Mouse (Mus musculus): ENCODE measurements around the gene Sgpl1. TPM values are rescaled to one million over a fixed set of nuclear protein-coding genes. Genes with fewer than 3 reads are reported as not detected.

Sgpl1 gene
- polyA plus RNA-seq, 1 experiment from 2014 or later: 16.9 TPM

- H3K4me2 ChIP-seq (ENCODE audit: low read depth, low read length): no peak overlapping the region
- no peaks in the 10 kb centered on the region for H3K36me3 ChIP-seq (replicated peaks; ENCODE audit: insufficient read depth, low read length)
- H3K9me3 ChIP-seq (ENCODE audit: low read length): no peaks in the 10 kb centered on the region
- H3K27ac ChIP-seq (ENCODE audit: low read depth): no peak overlapping the region
- H3K9ac ChIP-seq (replicated peaks): no peak overlapping the region
- no peak for TF ChIP-seq EP300 (IDR thresholded peaks at IDR 0.05; ENCODE audit: low read depth)
- peak; percentile 27; the same call in 1 of the 2 replicates for TF ChIP-seq CTCF (IDR thresholded peaks at IDR 0.05; ENCODE audit: low read depth)
- H3K4me1 ChIP-seq (ENCODE audit: insufficient read depth): peaks cover 4% of the 10 kb centered on the region; the same call in 1 of the 2 replicates
- 62% methylated on average over 4 of the region's 4 CpGs for WGBS (ENCODE audit: insufficient replicate concordance)
- ATAC-seq: no peak
- peaks cover 18% of the 10 kb centered on the region; the same call in 1 of the 2 replicates for H3K27me3 ChIP-seq (ENCODE audit: insufficient read depth, low read length)
- no peak for DNase-seq
- no peak overlapping the region for H3K4me3 ChIP-seq (ENCODE audit: low read depth, low read length)
Measured at GRCm38 (mm10) chr10:61172496-61172895, 25.0 kb upstream of the Sgpl1 start.

DNA sequence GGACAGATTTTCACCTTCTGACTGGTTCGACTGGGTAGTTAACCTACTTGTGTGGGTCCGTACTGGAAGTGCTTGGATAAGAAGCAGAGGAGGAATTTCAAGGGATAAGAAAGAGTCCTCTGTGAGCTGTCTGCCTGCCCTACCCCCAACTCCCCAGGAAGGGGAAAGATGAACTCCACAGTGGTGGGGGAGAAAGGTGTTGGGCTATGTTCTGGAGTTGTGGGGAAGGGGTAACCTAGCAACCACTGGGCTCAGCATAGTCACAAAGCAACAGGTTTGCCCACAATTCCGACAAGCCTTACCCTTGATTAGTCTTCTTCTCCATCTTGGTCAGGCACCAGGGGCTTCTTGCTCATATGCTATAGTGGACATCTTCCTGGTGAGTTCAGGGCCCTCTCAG lies 24.2 kb upstream of the Sgpl1 start, which contains the start of gene Tbata:
Gene Tbata, plus strand, starts transcription at position 301 of the 400 bp plus-strand sequence.
- WGBS (ENCODE audit: insufficient replicate concordance): 49% methylated on average over 3 of the region's 3 CpGs
- Histone ChIP-seq H3K4me1 (ENCODE audit: insufficient read depth) (peaks cover 4% of the 10 kb centered on the region; the same call in 1 of the 2 replicates), H3K27me3 (ENCODE audit: insufficient read depth, low read length) (peaks cover 18% of the 10 kb centered on the region; the same call in 1 of the 2 replicates), H3K4me2 (ENCODE audit: low read depth, low read length) (no peak within 1 kb of the TSS), H3K9me3 (ENCODE audit: low read length) (no peaks in the 10 kb centered on the region), H3K36me3 (replicated peaks; ENCODE audit: insufficient read depth, low read length) (no peaks in the 10 kb centered on the region), H3K4me3 (ENCODE audit: low read depth, low read length) (no peak within 1 kb of the TSS), H3K9ac (replicated peaks) (no peak within 1 kb of the TSS), H3K27ac (ENCODE audit: low read depth) (no peak within 1 kb of the TSS)
- DNase-seq (no peak), ATAC-seq (no peak)
- TF ChIP-seq CTCF (IDR thresholded peaks at IDR 0.05; ENCODE audit: low read depth) (no peak), EP300 (IDR thresholded peaks at IDR 0.05; ENCODE audit: low read depth) (no peak)

DNA sequence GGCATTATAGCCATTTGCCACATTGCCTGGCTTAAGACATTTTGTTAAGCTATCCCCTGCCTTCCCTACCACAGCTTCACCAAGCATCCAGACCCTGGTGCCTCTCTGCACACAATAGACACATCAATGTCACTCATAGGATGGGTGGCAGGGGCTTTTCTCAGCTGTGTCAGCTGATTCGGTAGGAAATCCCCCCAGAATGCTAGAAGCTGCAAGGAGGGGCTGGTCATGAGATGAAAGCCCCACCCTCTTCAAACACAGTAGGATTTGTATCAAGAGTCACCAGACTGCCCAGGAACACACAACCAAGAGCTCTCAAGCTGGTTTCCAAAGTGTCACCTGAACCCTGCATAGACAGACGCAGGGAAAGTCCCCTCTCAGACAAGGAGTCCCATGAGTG lies 20.9 kb upstream of the Sgpl1 start:
- Histone ChIP-seq H3K27ac (ENCODE audit: low read depth) (no peak overlapping the region), H3K4me3 (ENCODE audit: low read depth, low read length) (no peak overlapping the region), H3K36me3 (replicated peaks; ENCODE audit: insufficient read depth, low read length) (no peaks in the 10 kb centered on the region), H3K4me2 (ENCODE audit: low read depth, low read length) (no peak overlapping the region), H3K27me3 (ENCODE audit: insufficient read depth, low read length) (no peaks in the 10 kb centered on the region), H3K9me3 (ENCODE audit: low read length) (no peaks in the 10 kb centered on the region), H3K4me1 (ENCODE audit: insufficient read depth) (no peaks in the 10 kb centered on the region), H3K9ac (replicated peaks) (no peak overlapping the region)
- TF ChIP-seq EP300 (IDR thresholded peaks at IDR 0.05; ENCODE audit: low read depth): no peak
- no peak for TF ChIP-seq CTCF (IDR thresholded peaks at IDR 0.05; ENCODE audit: low read depth)
- ATAC-seq (no peak), DNase-seq (no peak)
- 53% methylated on average over 2 of the region's 2 CpGs for WGBS (ENCODE audit: insufficient replicate concordance)

- no peaks in the 10 kb centered on the region for H3K36me3 ChIP-seq (replicated peaks; ENCODE audit: insufficient read depth, low read length)
- 37% methylated on average over 9 of the region's 9 CpGs for WGBS (ENCODE audit: insufficient replicate concordance)
- H3K4me2 ChIP-seq (ENCODE audit: low read depth, low read length): no peak overlapping the region
- H3K27ac ChIP-seq (ENCODE audit: low read depth): no peak overlapping the region
- no peaks in the 10 kb centered on the region for H3K27me3 ChIP-seq (ENCODE audit: insufficient read depth, low read length)
- H3K9me3 ChIP-seq (ENCODE audit: low read length): no peaks in the 10 kb centered on the region
- H3K9ac ChIP-seq (replicated peaks): no peak overlapping the region
- no peak for TF ChIP-seq EP300 (IDR thresholded peaks at IDR 0.05; ENCODE audit: low read depth)
- TF ChIP-seq CTCF (IDR thresholded peaks at IDR 0.05; ENCODE audit: low read depth): no peak
- ATAC-seq (no peak), DNase-seq (no peak)
- no peaks in the 10 kb centered on the region for H3K4me1 ChIP-seq (ENCODE audit: insufficient read depth)
- no peak overlapping the region for H3K4me3 ChIP-seq (ENCODE audit: low read depth, low read length)
Measured at GRCm38 (mm10) chr10:61167333-61168096, 20.0 kb upstream of the Sgpl1 start.

DNA sequence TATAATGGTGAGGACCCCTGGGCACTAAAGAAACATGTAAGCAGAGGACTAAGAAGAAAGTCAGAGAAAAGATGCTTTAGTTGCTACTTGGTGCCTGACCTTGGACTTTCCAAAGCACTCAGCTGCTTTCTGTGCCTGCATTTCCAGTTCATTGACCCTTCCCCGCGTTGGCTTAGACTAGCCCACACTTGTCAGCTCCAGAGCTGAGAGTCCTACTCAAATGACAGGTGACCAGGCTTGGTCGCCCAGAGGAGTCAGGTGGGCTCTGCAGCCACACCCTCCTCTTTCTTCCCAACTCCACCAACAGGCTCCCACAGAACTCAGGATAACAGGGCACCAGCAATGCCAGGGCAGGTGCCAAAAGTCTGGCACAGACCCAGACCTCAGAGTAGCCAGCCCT lies 14.9 kb upstream of the Sgpl1 start:
- H3K9ac ChIP-seq (replicated peaks): no peak overlapping the region
- no peak for DNase-seq
- no peak overlapping the region for H3K27ac ChIP-seq (ENCODE audit: low read depth)
- H3K36me3 ChIP-seq (replicated peaks; ENCODE audit: insufficient read depth, low read length): no peaks in the 10 kb centered on the region
- no peak for ATAC-seq
- H3K9me3 ChIP-seq (ENCODE audit: low read length): no peaks in the 10 kb centered on the region
- WGBS (ENCODE audit: insufficient replicate concordance): 67% methylated on average over 3 of the region's 3 CpGs
- H3K4me3 ChIP-seq (ENCODE audit: low read depth, low read length): no peak overlapping the region
- no peaks in the 10 kb centered on the region for H3K4me1 ChIP-seq (ENCODE audit: insufficient read depth)
- H3K27me3 ChIP-seq (ENCODE audit: insufficient read depth, low read length): no peaks in the 10 kb centered on the region
- H3K4me2 ChIP-seq (ENCODE audit: low read depth, low read length): no peak overlapping the region
- TF ChIP-seq EP300 (IDR thresholded peaks at IDR 0.05; ENCODE audit: low read depth) (no peak), CTCF (IDR thresholded peaks at IDR 0.05; ENCODE audit: low read depth) (no peak)

DNA sequence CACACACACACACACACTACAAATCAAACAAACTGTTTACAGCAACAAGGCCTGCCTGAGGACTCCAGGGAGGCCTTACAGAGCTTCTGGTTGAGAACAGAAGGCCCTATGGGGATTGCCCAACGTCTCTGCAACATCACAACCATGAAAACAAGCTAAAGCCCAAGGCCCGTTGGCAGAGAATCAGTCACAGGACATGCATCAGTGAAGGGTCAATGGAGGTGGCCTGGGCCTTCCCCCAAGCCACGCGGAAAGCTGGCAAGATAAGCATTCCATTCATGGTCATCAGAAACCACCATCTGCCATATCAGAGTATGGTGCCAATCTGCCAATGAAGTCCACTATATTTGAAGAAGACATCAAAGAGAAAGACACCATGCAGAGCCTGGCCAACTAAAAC lies 13.2 kb upstream of the Sgpl1 start:
- Histone ChIP-seq H3K36me3 (replicated peaks; ENCODE audit: insufficient read depth, low read length) (no peaks in the 10 kb centered on the region), H3K4me1 (ENCODE audit: insufficient read depth) (no peaks in the 10 kb centered on the region), H3K4me3 (ENCODE audit: low read depth, low read length) (no peak overlapping the region), H3K9me3 (ENCODE audit: low read length) (no peaks in the 10 kb centered on the region), H3K9ac (replicated peaks) (no peak overlapping the region), H3K27ac (ENCODE audit: low read depth) (no peak overlapping the region), H3K27me3 (ENCODE audit: insufficient read depth, low read length) (no peaks in the 10 kb centered on the region), H3K4me2 (ENCODE audit: low read depth, low read length) (no peak overlapping the region)
- TF ChIP-seq EP300 (IDR thresholded peaks at IDR 0.05; ENCODE audit: low read depth): no peak
- no peak for TF ChIP-seq CTCF (IDR thresholded peaks at IDR 0.05; ENCODE audit: low read depth)
- ATAC-seq: peak; percentile 44
- 63% methylated on average over 4 of the region's 4 CpGs for WGBS (ENCODE audit: insufficient replicate concordance)
- no peak for DNase-seq
